Mouse (Mus musculus) limb, embryonic 14.5 days (tissue): Measurements from ENCODE around the gene Chst11. TPM values are rescaled to one million over a fixed set of nuclear protein-coding genes. Genes with fewer than 3 reads are reported as not detected.

Experiments used
- ATAC-seq: fragments of 200-750 bp; cut with Nextera tagmentation; 2 replicates; pipeline ENCODE4 v1.8.0; 2017; ENCODE audit warnings: low read depth, moderate number of reproducible peaks, moderate TSS enrichment; ENCODE audit not compliant: low FRiP score
- DNase-seq: peaks from one replicate; pipeline ENCODE4 v3.0.0-alpha.2; 2015; ENCODE audit warnings: low spot score
- H3K27ac ChIP-seq: fragments of 300-500 bp; sonication (generic); replicated peaks from 2 replicates; pipeline ENCODE4 v1.5.1; 2014; ENCODE audit warnings: low read depth, mild to moderate bottlenecking, low read length, moderate library complexity, mixed read lengths
- H3K27me3 ChIP-seq: fragments of 300-500 bp; sonication (generic); 2 replicates; pipeline ENCODE4 v1.6.1; 2014; ENCODE audit warnings: low read length, mixed read lengths; ENCODE audit not compliant: control insufficient read depth, insufficient read depth
- H3K36me3 ChIP-seq: fragments of 300-500 bp; sonication (generic); 2 replicates; pipeline ENCODE4 v1.6.1; 2014; ENCODE audit warnings: mild to moderate bottlenecking, low read length, moderate library complexity, mixed read lengths; ENCODE audit not compliant: control insufficient read depth, insufficient read depth
- H3K4me1 ChIP-seq: fragments of 300-500 bp; sonication (generic); 2 replicates; pipeline ENCODE4 v1.6.1; 2014; ENCODE audit warnings: antibody characterized with exemption, low read length, mixed read lengths; ENCODE audit not compliant: control insufficient read depth, insufficient read depth
- H3K4me2 ChIP-seq: fragments of 300-500 bp; sonication (generic); replicated peaks from 2 replicates; pipeline ENCODE4 v1.6.1; 2014; ENCODE audit warnings: low read depth, mild to moderate bottlenecking, low read length, moderate library complexity; ENCODE audit not compliant: severe bottlenecking
- H3K4me3 ChIP-seq: fragments of 300-500 bp; sonication (generic); replicated peaks from 2 replicates; pipeline ENCODE4 v1.5.1; 2014; ENCODE audit warnings: low read length
- H3K9ac ChIP-seq: fragments of 300-500 bp; sonication (generic); 2 replicates; pipeline ENCODE4 v1.6.1; 2014; ENCODE audit warnings: mild to moderate bottlenecking, low read depth, low read length, moderate library complexity; ENCODE audit not compliant: severe bottlenecking
- H3K9me3 ChIP-seq: fragments of 300-500 bp; sonication (generic); 2 replicates; pipeline ENCODE4 v1.6.1; 2016; ENCODE audit warnings: low read length; ENCODE audit not compliant: control insufficient read depth
- POLR2A ChIP-seq: fragments of 200-500 bp; IDR thresholded peaks from 2 replicates; pipeline ENCODE4 v1.8.0; 2012; ENCODE audit warnings: inconsistent platforms, mild to moderate bottlenecking, moderate library complexity, borderline replicate concordance; ENCODE audit not compliant: insufficient read depth, insufficient read length; ENCODE audit errors: extremely low read depth
- WGBS: fragments of 180-500 bp; shearing (Covaris S2); extraction: QIAGEN DNeasy Blood & Tissue Kit; methylation state at CpG from one replicate; pipeline ENCODE4 v1.1.7; 2014; 5-methylcytosine and 5-hydroxymethylcytosine counted together
- polyA plus RNA-seq, 2 experiments: library from polyadenylated mRNA; depleted of rRNA in 1 of 2; stranded (reverse) in 1 of 2; unstranded in 1 of 2; fragments of >200 nt; fragmentation: Nextera tagmentation in 1 of 2; extraction: Ambion mirVana in 1 of 2; gene quantifications; 2 replicates each; pipeline versions ENCODE4 v1.2.1 to v1.2.3; 2012 to 2014

Gene Chst11
- polyA plus RNA-seq, 2 experiments, result 5.2 to 27.6 TPM

GRCm38 (mm10) chr10:83083946-83084345, 98.6 kb downstream of the Chst11 start:
- Histone ChIP-seq H3K27me3 (no peaks in the 10 kb centered on the region), H3K27ac (no peak overlapping the region), H3K9me3 (no peaks in the 10 kb centered on the region), H3K4me1 (peaks cover 40% of the 10 kb centered on the region), H3K4me2 (no peak overlapping the region), H3K36me3 (no peaks in the 10 kb centered on the region), H3K4me3 (no peak overlapping the region), H3K9ac (no peak overlapping the region)
- WGBS, result 24% methylated on average over 9 of the region's 9 CpGs
- no peak for TF ChIP-seq POLR2A
- ATAC-seq (peak; percentile 58; the same call in 1 of the 2 replicates), DNase-seq (peak; percentile 34)

- Histone ChIP-seq H3K27ac (no peak overlapping the region), H3K9me3 (no peaks in the 10 kb centered on the region), H3K4me1 (peaks cover 25% of the 10 kb centered on the region), H3K4me2 (no peak overlapping the region), H3K36me3 (no peaks in the 10 kb centered on the region), H3K27me3 (no peaks in the 10 kb centered on the region), H3K4me3 (no peak overlapping the region), H3K9ac (no peak overlapping the region)
- DNase-seq (no peak), ATAC-seq (no peak)
- no peak for TF ChIP-seq POLR2A
- 18% methylated on average over 7 of the region's 7 CpGs for WGBS
Measured at GRCm38 (mm10) chr10:83088318-83088717, 103.0 kb downstream of the Chst11 start.

- no peak overlapping the region for H3K9ac ChIP-seq
- no peaks in the 10 kb centered on the region for H3K36me3 ChIP-seq
- H3K4me1 ChIP-seq, result peaks cover 20% of the 10 kb centered on the region
- WGBS, result 40% methylated on average over 2 of the region's 2 CpGs
- no peaks in the 10 kb centered on the region for H3K27me3 ChIP-seq
- no peaks in the 10 kb centered on the region for H3K9me3 ChIP-seq
- no peak overlapping the region for H3K4me2 ChIP-seq
- ATAC-seq (no peak), DNase-seq (no peak)
- H3K4me3 ChIP-seq, result no peak overlapping the region
- no peak for TF ChIP-seq POLR2A
- no peak overlapping the region for H3K27ac ChIP-seq
Measured at GRCm38 (mm10) chr10:83088826-83089225, 103.5 kb downstream of the Chst11 start.

GRCm38 (mm10) chr10:83090185-83090584, 104.9 kb downstream of the Chst11 start:
- H3K27me3 ChIP-seq, result no peaks in the 10 kb centered on the region
- H3K4me3 ChIP-seq, result no peak overlapping the region
- H3K9me3 ChIP-seq, result no peaks in the 10 kb centered on the region
- no peak for TF ChIP-seq POLR2A
- H3K4me2 ChIP-seq, result no peak overlapping the region
- no peaks in the 10 kb centered on the region for H3K36me3 ChIP-seq
- peaks cover 17% of the 10 kb centered on the region for H3K4me1 ChIP-seq
- H3K27ac ChIP-seq, result no peak overlapping the region
- DNase-seq (no peak), ATAC-seq (no peak)
- no peak overlapping the region for H3K9ac ChIP-seq
- WGBS, result 69% methylated on average over 8 of the region's 8 CpGs

GRCm38 (mm10) chr10:83093705-83094104, 108.4 kb downstream of the Chst11 start:
- no peak overlapping the region for H3K4me2 ChIP-seq
- H3K9me3 ChIP-seq, result no peaks in the 10 kb centered on the region
- H3K27me3 ChIP-seq, result no peaks in the 10 kb centered on the region
- no peak overlapping the region for H3K4me3 ChIP-seq
- no peak overlapping the region for H3K27ac ChIP-seq
- no peak for TF ChIP-seq POLR2A
- ATAC-seq (no peak), DNase-seq (no peak)
- peaks cover 4% of the 10 kb centered on the region; the same call in 1 of the 2 replicates for H3K4me1 ChIP-seq
- H3K9ac ChIP-seq, result no peak overlapping the region
- H3K36me3 ChIP-seq, result no peaks in the 10 kb centered on the region
- 86% methylated on average over 6 of the region's 6 CpGs for WGBS

- Histone ChIP-seq H3K36me3 (no peaks in the 10 kb centered on the region), H3K27me3 (no peaks in the 10 kb centered on the region), H3K9me3 (no peaks in the 10 kb centered on the region), H3K9ac (no peak overlapping the region), H3K4me2 (no peak overlapping the region), H3K4me3 (no peak overlapping the region), H3K27ac (no peak overlapping the region), H3K4me1 (0 out of 2 replicates have a peak, but pooled peaks cover 3% of the 10 kb centered on the region)
- DNase-seq, result no peak
- ATAC-seq, result no peak
- no peak for TF ChIP-seq POLR2A
- 82% methylated on average over 10 of the region's 10 CpGs for WGBS
Measured at GRCm38 (mm10) chr10:83094248-83094647, 109.0 kb downstream of the Chst11 start.
